Mouse (Mus musculus): Measurements from ENCODE around the gene Gars. TPM values are rescaled to one million over a fixed set of nuclear protein-coding genes. Genes with fewer than 3 reads are reported as not detected.

Gars gene
- 106 and 124 TPM in 2 replicates for polyA plus RNA-seq (2015; fragmentation: Nextera tagmentation; extraction: Ambion mirVana)

DNA sequence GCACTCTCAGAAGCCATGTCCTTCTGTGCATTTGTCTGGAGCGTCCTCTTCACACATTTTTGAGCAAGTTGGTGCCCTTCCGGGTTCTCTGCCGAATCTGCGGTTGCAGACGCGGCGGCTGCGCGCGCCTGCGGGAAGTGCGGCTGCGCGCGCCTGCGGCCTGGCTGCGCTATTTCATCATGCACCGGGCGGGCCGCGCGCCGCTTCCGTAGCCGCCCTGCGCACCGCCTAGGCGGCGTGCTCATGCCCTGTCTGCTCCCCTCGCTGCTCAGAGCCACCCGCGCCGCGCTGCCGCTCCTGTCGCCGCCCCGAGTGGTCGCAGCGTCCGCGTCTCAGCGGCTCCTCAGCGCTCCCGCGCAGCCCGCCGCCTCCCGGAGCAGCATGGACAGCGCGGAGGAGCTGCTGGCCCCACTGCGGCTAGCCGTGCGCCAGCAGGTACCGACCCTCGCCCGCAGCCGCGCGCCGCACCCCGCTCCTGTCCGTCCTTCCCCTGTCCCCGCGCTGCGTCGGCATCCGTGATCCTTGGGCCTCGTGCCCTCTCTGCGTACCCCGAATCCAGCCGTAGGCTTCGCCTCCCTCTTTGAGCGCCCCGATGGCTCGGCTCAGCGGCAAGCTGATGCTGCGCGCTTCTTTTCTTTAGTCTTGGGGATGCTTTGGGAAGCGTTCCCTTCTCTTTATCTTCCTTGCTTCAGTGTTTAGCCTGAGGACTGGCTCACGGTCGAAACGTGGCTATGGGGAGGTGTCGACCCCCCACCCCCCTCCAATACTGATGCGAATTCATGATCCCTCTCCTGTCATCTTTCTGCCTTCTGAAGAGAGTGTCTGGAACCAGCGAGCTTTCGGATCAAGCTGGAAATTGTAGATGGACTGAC, at the start of gene Gars:
Gene Gars, plus strand, starts transcription at position 209 of the 872 bp plus-strand sequence.

DNA sequence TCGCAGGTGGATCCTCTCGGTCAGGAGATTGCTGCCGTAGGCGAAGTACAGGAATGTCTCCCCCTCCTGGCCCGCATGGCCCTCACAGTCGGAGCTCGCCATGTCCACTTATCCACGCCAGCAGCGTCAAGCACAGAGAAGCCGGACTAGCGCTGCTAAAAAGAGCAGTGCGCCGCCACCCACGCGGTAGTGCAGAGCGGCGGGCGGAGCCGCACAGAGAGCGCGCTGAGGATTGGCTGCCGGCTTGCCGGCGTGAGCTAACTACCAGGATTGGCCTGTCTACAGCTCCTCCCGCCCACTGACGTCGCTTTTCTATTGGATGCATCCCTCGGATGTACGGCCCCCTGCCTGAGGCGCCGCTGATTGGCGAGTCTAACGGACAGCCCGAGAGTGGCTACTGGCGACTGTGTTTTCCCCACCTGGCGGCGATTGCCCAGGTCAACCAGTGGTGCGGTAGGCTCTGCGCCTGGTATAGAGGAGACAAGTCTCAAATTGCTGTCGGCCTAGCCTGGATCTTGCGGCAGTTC, 45.0 kb upstream of the Gars start, which contains the start of gene Ggct:
Gene Ggct, minus strand, starts transcription at position 217 of the 527 bp plus-strand sequence.

Other genes with a start within 250 kb of the Gars start
- gene Znrf2, start 221.1 kb upstream of the Gars start, polyA plus RNA-seq (2015; fragmentation: Nextera tagmentation; extraction: Ambion mirVana), result 2.6 and 3.0 TPM in 2 replicates
- 5.8 and 6.4 TPM in 2 replicates for gene Nod1, start 65.4 kb upstream of the Gars start, polyA plus RNA-seq (2015; fragmentation: Nextera tagmentation; extraction: Ambion mirVana)
- gene Ggct, start 45.1 kb upstream of the Gars start, polyA plus RNA-seq (2015; fragmentation: Nextera tagmentation; extraction: Ambion mirVana), result 4.9 and 5.8 TPM in 2 replicates
- 0.11 and 0.16 TPM in 2 replicates for gene Crhr2, start 95.0 kb downstream of the Gars start, polyA plus RNA-seq (2015; fragmentation: Nextera tagmentation; extraction: Ambion mirVana)
- 0.85 and 2.1 TPM in 2 replicates for gene Inmt, start 137.0 kb downstream of the Gars start, polyA plus RNA-seq (2015; fragmentation: Nextera tagmentation; extraction: Ambion mirVana)
- 3.8 and 5.2 TPM in 2 replicates for gene Mindy4, start 165.4 kb downstream of the Gars start, polyA plus RNA-seq (2015; fragmentation: Nextera tagmentation; extraction: Ambion mirVana)

All from urinary bladder, postnatal 0 days (tissue).